Mouse (Mus musculus): ENCODE results near the gene Kdm8.

DNA sequence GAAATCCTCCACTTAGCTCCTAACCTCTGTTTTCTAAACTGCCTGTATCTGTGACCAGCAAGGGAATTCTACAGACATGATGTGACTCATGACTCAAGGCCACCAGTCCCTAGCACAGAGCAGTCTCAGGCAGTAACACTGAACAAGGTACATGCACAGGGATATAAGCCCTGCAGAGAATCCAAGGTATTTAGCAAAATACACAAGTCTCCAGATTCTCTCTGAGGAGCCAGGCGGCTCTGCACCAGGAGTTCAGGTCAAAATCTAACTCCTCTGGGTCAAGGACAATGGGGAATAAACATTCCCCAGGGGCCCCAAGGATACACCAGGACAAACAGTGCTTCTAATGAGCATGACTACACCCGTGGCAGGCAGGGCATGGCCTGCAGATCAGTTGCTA is 38.4 kb downstream of the Kdm8 start:
- TF ChIP-seq CTCF (IDR thresholded peaks at IDR 0.05; ENCODE audit: extremely low read depth, insufficient read depth, low read length) (no peak), POLR2A (IDR thresholded peaks at IDR 0.05; ENCODE audit: extremely low read depth, insufficient read depth, low read length) (no peak)

Measured in cortical plate, adult 2 months (tissue).